Mouse (Mus musculus) kidney, embryonic 16.5 days (tissue): ENCODE data around the gene Cd6. TPM values are rescaled to one million over a fixed set of nuclear protein-coding genes. Genes with fewer than 3 reads are reported as not detected.

Source experiments
- ATAC-seq: fragments of 200-750 bp; cut with Nextera tagmentation; 2 replicates; pipeline ENCODE4 v1.8.0; 2017; ENCODE audit warnings: moderate TSS enrichment; ENCODE audit not compliant: low FRiP score, low TSS enrichment
- H3K27ac ChIP-seq: fragments of 300-500 bp; sonication (generic); 2 replicates; pipeline ENCODE4 v1.5.1; 2014; ENCODE audit warnings: low read length
- H3K27me3 ChIP-seq: fragments of 300-500 bp; sonication (generic); 2 replicates; pipeline ENCODE4 v1.6.1; 2014; ENCODE audit warnings: low read length, control low read depth, mixed read lengths; ENCODE audit not compliant: insufficient read depth
- H3K36me3 ChIP-seq: fragments of 300-500 bp; sonication (generic); 2 replicates; pipeline ENCODE4 v1.6.1; 2014; ENCODE audit warnings: low read length, control low read depth, mixed read lengths; ENCODE audit not compliant: insufficient read depth
- H3K4me1 ChIP-seq: fragments of 300-500 bp; sonication (generic); 2 replicates; pipeline ENCODE4 v1.6.1; 2014; ENCODE audit warnings: low read length, control low read depth, mixed read lengths; ENCODE audit not compliant: insufficient read depth
- H3K4me2 ChIP-seq: fragments of 300-500 bp; sonication (generic); replicated peaks from 2 replicates; pipeline ENCODE4 v1.6.1; 2014; ENCODE audit warnings: low read depth, low read length
- H3K4me3 ChIP-seq: fragments of 300-500 bp; sonication (generic); 2 replicates; pipeline ENCODE4 v1.5.1; 2014; ENCODE audit warnings: mild to moderate bottlenecking, low read length
- H3K9ac ChIP-seq: fragments of 300-500 bp; sonication (generic); replicated peaks from 2 replicates; pipeline ENCODE4 v1.6.1; 2014; ENCODE audit warnings: low read length
- H3K9me3 ChIP-seq: fragments of 300-500 bp; sonication (generic); 2 replicates; pipeline ENCODE4 v1.6.1; 2016; ENCODE audit warnings: low read length, control low read depth
- WGBS: fragments of 180-500 bp; shearing (Covaris S2); extraction: QIAGEN DNeasy Blood & Tissue Kit; methylation state at CpG from one replicate; pipeline ENCODE4 v1.1.7; 2014; 5-methylcytosine and 5-hydroxymethylcytosine counted together
- polyA plus RNA-seq: library from polyadenylated mRNA; unstranded; fragments of >200 nt; fragmentation: Nextera tagmentation; extraction: Ambion mirVana; gene quantifications from 2 replicates; pipeline ENCODE4 v1.2.1, GENCODE M21; 2015

The Cd6 gene
- polyA plus RNA-seq, 1 experiment from 2014 or later, result not detected

DNA sequence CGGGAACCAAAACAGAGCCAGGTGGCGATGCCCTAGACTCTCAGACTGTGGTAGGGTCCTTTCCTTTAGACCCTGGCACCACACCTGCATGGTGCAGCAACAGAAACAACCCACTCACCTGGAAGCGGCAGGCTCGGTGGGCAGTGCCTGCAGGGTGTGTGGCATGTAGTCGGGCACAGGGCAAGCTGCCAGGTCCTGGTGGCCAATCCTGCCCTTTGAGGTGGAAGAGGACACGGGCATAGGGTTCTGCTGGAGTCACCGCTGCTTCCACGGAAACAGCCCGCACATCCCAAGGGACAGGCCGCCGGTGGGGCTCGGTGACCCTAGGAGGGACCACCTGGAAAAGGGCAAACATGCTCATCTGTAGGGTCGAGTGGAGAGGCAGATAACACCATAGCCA, 36.5 kb upstream of the Cd6 start:
- ATAC-seq, result no peak
- Histone ChIP-seq H3K4me1 (peaks cover 32% of the 10 kb centered on the region), H3K9ac (no peak overlapping the region), H3K27me3 (no peaks in the 10 kb centered on the region), H3K9me3 (no peaks in the 10 kb centered on the region), H3K36me3 (peaks cover 50% of the 10 kb centered on the region), H3K4me2 (no peak overlapping the region), H3K27ac (no peak overlapping the region), H3K4me3 (no peak overlapping the region)
- WGBS, result 92% methylated on average over 13 of the region's 13 CpGs

DNA sequence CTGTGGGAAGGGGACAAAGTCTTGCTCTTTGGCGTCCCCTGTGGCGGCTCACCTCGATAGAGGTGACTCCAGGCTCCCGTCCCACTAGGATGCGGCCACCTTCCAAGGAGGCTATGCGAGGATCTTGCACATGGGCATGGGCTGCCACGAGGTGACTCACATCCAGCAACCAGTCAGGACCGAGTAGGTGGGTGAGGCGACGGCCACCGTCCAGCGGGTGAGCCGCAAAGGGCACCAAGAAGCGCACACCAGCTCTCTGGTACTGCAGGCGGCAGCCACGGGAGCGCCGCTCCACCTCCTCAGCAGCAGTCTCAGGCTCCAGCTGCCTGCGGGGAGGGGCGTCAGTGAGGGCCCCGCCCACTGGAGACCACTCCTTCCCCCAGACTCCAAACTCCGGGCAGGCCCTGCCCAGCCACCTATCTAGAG, 30.2 kb upstream of the Cd6 start:
- Histone ChIP-seq H3K4me3 (no peak overlapping the region), H3K27ac (no peak overlapping the region), H3K9me3 (no peaks in the 10 kb centered on the region), H3K36me3 (peaks cover 82% of the 10 kb centered on the region), H3K27me3 (no peaks in the 10 kb centered on the region), H3K4me2 (no peak overlapping the region), H3K4me1 (no peaks in the 10 kb centered on the region), H3K9ac (no peak overlapping the region)
- ATAC-seq, result peak; percentile 60; the same call in 1 of the 2 replicates
- 60% methylated on average over 22 of the region's 22 CpGs for WGBS

DNA sequence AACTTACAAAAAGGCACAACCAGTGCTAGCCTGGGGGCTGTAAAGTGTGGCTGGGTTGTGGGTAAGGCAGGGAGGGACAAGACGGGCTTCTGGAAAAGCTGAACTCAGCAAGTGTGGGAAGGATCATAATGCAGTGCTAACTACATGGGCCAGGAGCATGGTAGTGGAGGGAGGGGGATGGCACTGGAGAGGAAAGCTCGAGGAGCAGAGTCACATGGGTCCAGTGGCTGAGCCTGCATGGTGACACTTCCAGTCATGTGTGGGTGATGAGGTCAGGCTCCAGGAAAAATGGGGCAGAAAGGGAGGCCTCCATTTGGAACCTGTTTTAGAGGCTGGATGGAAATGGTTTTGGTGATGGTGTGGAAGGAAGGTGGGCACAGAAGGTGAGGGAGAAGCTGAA, 26.7 kb upstream of the Cd6 start:
- no peak overlapping the region for H3K4me2 ChIP-seq
- no peaks in the 10 kb centered on the region for H3K27me3 ChIP-seq
- H3K36me3 ChIP-seq, result peaks cover 46% of the 10 kb centered on the region
- H3K4me3 ChIP-seq, result no peak overlapping the region
- no peak overlapping the region for H3K27ac ChIP-seq
- no peaks in the 10 kb centered on the region for H3K4me1 ChIP-seq
- WGBS, result 45% methylated on average over 2 of the region's 2 CpGs
- no peak for ATAC-seq
- H3K9ac ChIP-seq, result no peak overlapping the region
- H3K9me3 ChIP-seq, result no peaks in the 10 kb centered on the region

DNA sequence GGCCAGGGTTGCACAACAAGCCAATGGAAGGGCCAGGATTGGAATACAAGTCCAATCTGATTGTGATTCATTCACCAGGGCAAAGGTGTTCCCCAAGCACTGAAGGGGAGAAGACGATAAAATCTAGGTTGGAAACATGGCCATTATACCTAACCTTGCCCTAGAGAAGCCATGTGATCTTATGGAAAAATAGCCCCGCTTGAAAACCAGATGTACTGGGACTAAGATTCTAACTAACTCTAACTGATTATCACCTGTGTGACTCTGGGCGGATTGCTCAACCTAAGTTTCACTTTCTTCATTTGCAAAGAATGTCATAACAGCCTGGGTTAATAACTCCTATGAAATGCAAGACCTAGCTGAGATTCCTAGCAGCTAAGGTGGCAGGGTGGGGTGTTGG, 25.6 kb upstream of the Cd6 start:
- Histone ChIP-seq H3K27me3 (no peaks in the 10 kb centered on the region), H3K4me1 (no peaks in the 10 kb centered on the region), H3K36me3 (peaks cover 36% of the 10 kb centered on the region), H3K4me2 (no peak overlapping the region), H3K4me3 (no peak overlapping the region), H3K9me3 (no peaks in the 10 kb centered on the region), H3K27ac (no peak overlapping the region), H3K9ac (no peak overlapping the region)
- ATAC-seq, result no peak
- WGBS, result 77% methylated on average over 3 of the region's 3 CpGs

DNA sequence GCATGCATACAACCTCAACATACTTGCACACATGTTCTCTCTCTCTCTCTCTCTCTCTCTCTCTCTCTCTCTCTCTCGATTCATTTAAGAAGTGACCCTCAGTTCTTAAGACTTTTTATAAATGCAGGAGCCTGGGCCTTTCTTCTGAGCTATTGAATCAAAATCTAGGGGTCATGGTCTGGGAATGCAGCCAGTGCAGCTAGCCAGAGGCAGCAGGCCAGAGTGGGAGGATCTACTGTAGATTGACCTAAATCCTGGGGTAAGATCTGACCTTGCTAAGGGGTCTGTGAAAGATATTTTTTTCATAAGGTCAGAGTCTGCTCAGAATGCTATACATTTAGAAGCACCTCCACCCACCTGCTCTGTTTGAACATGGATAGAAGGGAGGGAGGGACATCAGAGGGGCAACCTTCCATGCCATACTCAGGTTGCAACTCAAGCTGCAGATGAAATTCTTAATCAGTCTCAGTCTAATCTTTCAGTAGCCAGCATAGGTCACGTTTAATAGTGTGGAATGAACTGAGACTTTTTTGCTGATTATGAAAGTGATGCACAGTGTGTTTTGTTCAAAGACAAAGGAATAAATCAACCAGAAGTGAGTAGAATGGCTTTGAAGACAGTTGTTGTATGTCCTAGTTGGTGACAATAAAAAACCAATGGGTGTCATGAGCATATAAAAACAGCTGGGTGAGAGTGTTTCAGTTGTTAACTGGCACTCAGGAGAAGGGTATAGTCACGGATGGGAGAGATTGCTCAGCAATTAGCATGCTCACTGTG, 17.6 kb upstream of the Cd6 start:
- H3K9ac ChIP-seq, result no peak overlapping the region
- no peak for ATAC-seq
- H3K4me3 ChIP-seq, result no peak overlapping the region
- H3K27ac ChIP-seq, result 0 out of 2 replicates have a peak overlapping the region, but pooled peaks have one; percentile 8
- 37% methylated on average over 3 of the region's 3 CpGs for WGBS
- no peak overlapping the region for H3K4me2 ChIP-seq
- no peaks in the 10 kb centered on the region for H3K27me3 ChIP-seq
- no peaks in the 10 kb centered on the region for H3K36me3 ChIP-seq
- H3K9me3 ChIP-seq, result no peaks in the 10 kb centered on the region
- H3K4me1 ChIP-seq, result peaks cover 18% of the 10 kb centered on the region

DNA sequence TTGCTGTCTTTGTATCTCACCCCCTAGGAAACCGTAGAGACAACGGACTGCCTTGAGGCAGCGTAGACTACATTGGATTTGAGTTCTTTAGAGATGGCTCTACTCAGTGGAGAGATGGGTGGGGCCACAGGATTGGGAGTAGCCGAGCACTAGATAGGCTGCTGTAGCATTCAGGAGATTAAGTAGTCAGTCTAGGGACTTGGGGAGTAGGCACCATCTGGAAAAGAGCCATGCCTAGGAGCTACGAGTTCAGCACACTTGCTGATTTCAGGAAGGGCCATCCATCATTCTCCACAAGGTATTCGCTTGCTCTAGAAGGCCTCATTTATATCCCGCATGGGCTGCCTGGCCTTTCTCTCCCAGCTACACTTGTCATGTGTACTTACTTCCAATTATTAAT, 16.3 kb upstream of the Cd6 start:
- 72% methylated on average over 7 of the region's 7 CpGs for WGBS
- Histone ChIP-seq H3K4me1 (peaks cover 27% of the 10 kb centered on the region), H3K27me3 (no peaks in the 10 kb centered on the region), H3K9ac (no peak overlapping the region), H3K27ac (no peak overlapping the region), H3K9me3 (no peaks in the 10 kb centered on the region), H3K4me3 (no peak overlapping the region), H3K36me3 (no peaks in the 10 kb centered on the region), H3K4me2 (no peak overlapping the region)
- ATAC-seq, result no peak

DNA sequence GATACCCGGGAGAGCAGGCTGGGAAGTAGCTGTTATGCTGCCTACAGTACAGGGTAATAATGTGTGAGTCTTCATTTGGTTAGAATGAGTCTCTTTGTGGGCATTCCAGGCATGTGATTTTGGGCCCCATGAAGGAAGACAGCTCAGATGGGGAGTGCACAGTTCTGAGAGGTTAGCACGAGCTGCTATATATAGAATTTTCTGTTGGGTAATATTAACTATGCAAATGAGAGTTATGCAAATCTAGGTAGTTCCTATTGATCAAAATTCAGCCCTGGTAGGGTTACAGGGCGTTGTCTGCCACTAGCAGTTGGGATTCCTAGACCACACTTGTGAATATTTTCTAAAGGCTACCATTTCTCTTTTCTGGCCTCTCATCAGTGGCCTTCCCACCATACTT, 15.6 kb upstream of the Cd6 start:
- ATAC-seq, result no peak
- 85% methylated on average over 3 of the region's 3 CpGs for WGBS
- H3K36me3 ChIP-seq, result no peaks in the 10 kb centered on the region
- H3K4me1 ChIP-seq, result peaks cover 27% of the 10 kb centered on the region
- no peaks in the 10 kb centered on the region for H3K27me3 ChIP-seq
- no peak overlapping the region for H3K27ac ChIP-seq
- no peak overlapping the region for H3K4me2 ChIP-seq
- no peak overlapping the region for H3K9ac ChIP-seq
- no peaks in the 10 kb centered on the region for H3K9me3 ChIP-seq
- no peak overlapping the region for H3K4me3 ChIP-seq

DNA sequence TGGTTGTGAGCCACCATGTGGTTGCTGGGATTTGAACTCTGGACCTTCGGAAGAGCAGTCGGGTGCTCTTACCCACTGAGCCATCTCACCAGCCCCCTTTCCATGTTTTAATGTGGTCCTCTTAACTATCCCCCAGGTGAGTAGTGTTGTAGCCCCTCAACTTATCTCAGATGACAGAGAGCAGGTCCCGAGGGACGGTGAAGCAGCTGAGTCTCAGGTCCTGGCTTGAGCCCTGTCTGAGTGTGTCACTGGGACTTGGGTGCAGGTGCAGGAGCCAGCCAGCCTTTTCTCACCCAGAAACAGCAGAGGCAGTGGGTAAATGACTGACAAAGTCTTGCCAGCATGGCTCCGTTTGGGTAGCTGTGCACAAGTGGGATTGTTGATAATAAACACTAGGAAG, 14.3 kb upstream of the Cd6 start:
- Histone ChIP-seq H3K27ac (no peak overlapping the region), H3K36me3 (no peaks in the 10 kb centered on the region), H3K9me3 (no peaks in the 10 kb centered on the region), H3K4me3 (no peak overlapping the region), H3K4me1 (peaks cover 27% of the 10 kb centered on the region), H3K4me2 (no peak overlapping the region), H3K27me3 (no peaks in the 10 kb centered on the region), H3K9ac (no peak overlapping the region)
- ATAC-seq, result peak; percentile 28; the same call in 1 of the 2 replicates
- WGBS, result 91% methylated on average over 5 of the region's 5 CpGs

DNA sequence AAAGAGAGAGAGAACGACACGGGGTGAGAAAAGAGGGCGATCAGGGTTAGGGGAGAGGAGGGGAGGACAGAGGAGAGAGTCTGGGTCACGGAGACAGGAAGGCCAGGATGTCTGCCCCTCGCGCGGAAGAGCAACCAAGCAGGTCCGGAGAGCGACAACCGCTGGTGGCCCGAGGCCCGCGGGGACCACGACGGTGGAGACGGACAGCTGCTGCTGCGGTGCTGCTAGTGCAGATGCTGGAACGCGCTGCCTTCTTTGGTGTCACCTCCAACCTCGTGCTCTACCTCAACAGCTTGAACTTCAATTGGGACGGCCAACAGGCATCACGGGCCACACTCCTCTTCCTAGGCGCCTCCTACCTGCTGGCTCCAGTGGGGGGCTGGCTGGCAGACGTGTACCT, 13.1 kb upstream of the Cd6 start:
- Histone ChIP-seq H3K4me2 (peak overlapping the region; percentile 35), H3K9me3 (no peaks in the 10 kb centered on the region), H3K27me3 (no peaks in the 10 kb centered on the region), H3K27ac (no peak overlapping the region), H3K36me3 (no peaks in the 10 kb centered on the region), H3K4me3 (0 out of 2 replicates have a peak overlapping the region, but pooled peaks have one; percentile 7), H3K4me1 (peaks cover 24% of the 10 kb centered on the region), H3K9ac (0 out of 2 replicates have a peak overlapping the region, but pooled peaks have one; percentile 28)
- ATAC-seq, result no peak
- 26% methylated on average over 23 of the region's 24 CpGs for WGBS
